Mouse (Mus musculus) adrenal gland, postnatal 4 days (tissue): ENCODE results near the gene Slc13a2. TPM values are rescaled to one million over a fixed set of nuclear protein-coding genes. Genes with fewer than 3 reads are reported as not detected.

ENCODE experiments used
- DNase-seq, 2 experiments: peaks; one replicate each; pipeline ENCODE4 v3.0.0; 2021 to 2022; ENCODE audit warnings: low spot score in 2 of 2, mixed read lengths in 2 of 2
- total RNA-seq, 2 experiments: library from RNA; stranded (reverse); gene quantifications; 2 replicates each; pipeline ENCODE4 v1.2.3; 2021

Slc13a2 gene
- total RNA-seq, 2 experiments from 2014 or later, result 0.11 to 1.8 TPM

- peak in 1 of 2 experiments; percentile 64 for DNase-seq
Measured at GRCm38 (mm10) chr11:78355471-78356238, 66.4 kb downstream of the Slc13a2 start.

- no peak for DNase-seq
Measured at GRCm38 (mm10) chr11:78354905-78355304, 67.1 kb downstream of the Slc13a2 start.

GRCm38 (mm10) chr11:78353081-78353480 lies 68.9 kb downstream of the Slc13a2 start:
- no peak for DNase-seq

- no peak for DNase-seq
Measured at GRCm38 (mm10) chr11:78349441-78350358, 72.3 kb downstream of the Slc13a2 start.

GRCm38 (mm10) chr11:78348474-78348873 lies 73.5 kb downstream of the Slc13a2 start:
- DNase-seq, result no peak

GRCm38 (mm10) chr11:78347908-78348307 lies 74.1 kb downstream of the Slc13a2 start:
- DNase-seq, result no peak

Other genes starting within 250 kb of the Slc13a2 start
- 10 to 100 TPM; 16.3 to 16.5 TPM for gene Nek8, start 245.5 kb downstream of the Slc13a2 start, total RNA-seq
- gene Tlcd1, start 245.5 kb downstream of the Slc13a2 start, total RNA-seq, result 10 to 100 TPM; 45.2 to 46.9 TPM
- 1,000 to 10,000 TPM; 2,039 to 2,132 TPM for gene Rpl23a, start 238.6 kb downstream of the Slc13a2 start, total RNA-seq
- gene Rab34, start 233.8 kb downstream of the Slc13a2 start, total RNA-seq, result 100 to 1,000 TPM; 120 to 124 TPM
- 1 to 10 TPM; 7.9 to 8.8 TPM for gene Proca1, start 228.8 kb downstream of the Slc13a2 start, total RNA-seq
- 10 to 100 TPM; 79.3 to 87.3 TPM for gene Sdf2, start 176.5 kb downstream of the Slc13a2 start, total RNA-seq
- 10 to 100 TPM; 63.3 to 69.2 TPM for gene Supt6, start 176.2 kb downstream of the Slc13a2 start, total RNA-seq
- gene 2610507B11Rik, start 160.5 kb downstream of the Slc13a2 start, total RNA-seq, result 100 to 1,000 TPM; 137 to 138 TPM
- 1 to 10 TPM in 1 of 2 experiments, under 1 TPM in 1; 0.73 to 1.5 TPM for gene BC030499, start 131.4 kb downstream of the Slc13a2 start, total RNA-seq
- 10 to 100 TPM; 28.8 to 31.5 TPM for gene Spag5, start 120.7 kb downstream of the Slc13a2 start, total RNA-seq
- 10 to 100 TPM; 15.3 to 16.2 TPM for gene Aldoc, start 99.2 kb downstream of the Slc13a2 start, total RNA-seq
- 10 to 100 TPM; 58.2 to 58.3 TPM for gene Pigs, start 93.8 kb downstream of the Slc13a2 start, total RNA-seq
- 10 to 100 TPM; 55.7 to 67.1 TPM for gene Unc119, start 78.7 kb downstream of the Slc13a2 start, total RNA-seq
- under 1 TPM; 0.08 to 0.17 TPM for gene Foxn1, start 35.7 kb downstream of the Slc13a2 start, total RNA-seq
- 10 to 100 TPM; 15.4 to 16.7 TPM for gene Slc46a1, start 43.5 kb upstream of the Slc13a2 start, total RNA-seq
- 10 to 100 TPM in 1 of 2 experiments, 1 to 10 TPM in 1; 7.7 to 10.2 TPM for gene Sarm1, start 75.5 kb upstream of the Slc13a2 start, total RNA-seq
- 100 to 1,000 TPM in 1 of 2 experiments, 10 to 100 TPM in 1; 10.1 to 212 TPM for gene Vtn, start 76.9 kb upstream of the Slc13a2 start, total RNA-seq
- not detected for gene Sebox, start 81.2 kb upstream of the Slc13a2 start, total RNA-seq
- 10 to 100 TPM; 30.1 to 31.1 TPM for gene Tmem199, start 90.0 kb upstream of the Slc13a2 start, total RNA-seq
- gene Poldip2, start 90.0 kb upstream of the Slc13a2 start, total RNA-seq, result 100 to 1,000 TPM; 153 to 166 TPM
- gene Tnfaip1, start 114.1 kb upstream of the Slc13a2 start, total RNA-seq, result 10 to 100 TPM; 56.6 to 57.2 TPM
- gene Ift20, start 114.1 kb upstream of the Slc13a2 start, total RNA-seq, result 10 to 100 TPM; 80.5 to 84.7 TPM
- gene Tmem97, start 128.6 kb upstream of the Slc13a2 start, total RNA-seq, result 10 to 100 TPM; 47.1 to 60.4 TPM